Mouse (Mus musculus): ENCODE measurements around the gene Litaf. TPM values are rescaled to one million over a fixed set of nuclear protein-coding genes. Genes with fewer than 3 reads are reported as not detected.
A peak's percentile ranks its signal among the peaks of the same experiment; 100 is the strongest.

Litaf gene
- total and polyA plus RNA-seq, 3 experiments: 97.5 to 178 (median 154) TPM

- TF ChIP-seq GABPA (IDR thresholded peaks at IDR 0.05; ENCODE audit: insufficient replicate concordance, low read depth, low read length) (peak; percentile 73), POLR2AphosphoS2 (IDR thresholded peaks at IDR 0.05; ENCODE audit: low read depth, low read length) (no peak), MEF2A (IDR thresholded peaks at IDR 0.05; ENCODE audit: borderline replicate concordance, low read depth, low read length) (peak; percentile 74; the same call in 1 of the 2 replicates), ZMIZ1 (IDR thresholded peaks at IDR 0.05; ENCODE audit: low read depth, low read length) (no peak), NRF1 (IDR thresholded peaks at IDR 0.05; ENCODE audit: low read depth, low read length) (no peak), MAX (IDR thresholded peaks at IDR 0.05; ENCODE audit: low read length) (peak; percentile 78), CHD1 (IDR thresholded peaks at IDR 0.05; ENCODE audit: low read depth, low read length) (no peak), CHD2 (IDR thresholded peaks at IDR 0.05; ENCODE audit: low read length) (peak; percentile 77)
Observed at GRCm38 (mm10) chr16:10965034-10965433, 100.9 kb downstream of the Litaf start (continued).

GRCm38 (mm10) chr16:10960916-10961315 is 105.0 kb downstream of the Litaf start:
- dilution Hi-C loops (cut with MboI; ENCODE audit: extremely low pct_ligation_motif_present, extremely low pct_unique_long_range_greater_than_20kb, low sequenced_read_pairs): no loop called here
- Histone ChIP-seq H3K79me2 (replicated peaks; ENCODE audit: control insufficient read depth, extremely low read depth, insufficient read depth, poor library complexity, severe bottlenecking) (peaks cover 2% of the 10 kb centered on the region; the same call in 1 of the 2 replicates), H3K27ac (ENCODE audit: insufficient read depth, low read depth) (no peak overlapping the region), H3K4me3 (replicated peaks in 1 of 3; ENCODE audit: low read depth in 2 of 3, low read length in 2 of 3, poor library complexity in 1 of 3) (no peak overlapping the region), H3K4me2 (ENCODE audit: insufficient read depth, low read depth, poor library complexity, severe bottlenecking) (no peak overlapping the region), H3K4me1 (ENCODE audit: control insufficient read depth in 1 of 2, insufficient read depth in 2 of 2) (peaks cover 39 to 95% of the 10 kb centered on the region in 2 experiments), H3K27me3 (replicated peaks) (no peaks in the 10 kb centered on the region), H3K36me3 (replicated peaks in 1 of 2; ENCODE audit: control insufficient read depth in 1 of 2, insufficient read depth in 1 of 2, low read length in 1 of 2) (peaks cover 60 to 87% of the 10 kb centered on the region in 2 experiments), H3K9ac (ENCODE audit: insufficient read depth, low read depth) (no peak overlapping the region), H3K9me3 (replicated peaks; ENCODE audit: low read length) (no peaks in the 10 kb centered on the region)
- DNase-seq (ENCODE audit: extremely low read depth): no peak
- in situ Hi-C loops (cut with MboI; ENCODE audit: low pct_ligation_motif_present, low pct_unique_long_range_greater_than_20kb, low sequenced_read_pairs): no loop called here
- TF ChIP-seq MAX (IDR thresholded peaks at IDR 0.05; ENCODE audit: low read length) (no peak), BHLHE40 (IDR thresholded peaks at IDR 0.05; ENCODE audit: low read depth, low read length) (no peak), SIN3A (IDR thresholded peaks at IDR 0.05; ENCODE audit: low read length) (no peak), KAT2A (IDR thresholded peaks at IDR 0.05; ENCODE audit: insufficient replicate concordance, low read length) (no peak), TCF12 (IDR thresholded peaks at IDR 0.05; ENCODE audit: low read depth, low read length) (no peak), CHD2 (IDR thresholded peaks at IDR 0.05; ENCODE audit: low read length) (no peak), IRF4 (IDR thresholded peaks at IDR 0.05; ENCODE audit: low read depth, low read length) (no peak)

- Histone ChIP-seq H3K4me1 (ENCODE audit: control insufficient read depth in 1 of 2, insufficient read depth in 2 of 2) (peaks cover 29 to 82% of the 10 kb centered on the region in 2 experiments), H3K4me2 (ENCODE audit: insufficient read depth, low read depth, poor library complexity, severe bottlenecking) (no peak overlapping the region), H3K4me3 (replicated peaks in 1 of 3; ENCODE audit: low read depth in 2 of 3, low read length in 2 of 3, poor library complexity in 1 of 3) (no peak overlapping the region), H3K79me2 (replicated peaks; ENCODE audit: control insufficient read depth, extremely low read depth, insufficient read depth, poor library complexity, severe bottlenecking) (no peaks in the 10 kb centered on the region), H3K27me3 (replicated peaks) (no peaks in the 10 kb centered on the region), H3K36me3 (replicated peaks in 1 of 2; ENCODE audit: control insufficient read depth in 1 of 2, insufficient read depth in 1 of 2, low read length in 1 of 2) (peaks cover 55 to 84% of the 10 kb centered on the region in 2 experiments), H3K9me3 (replicated peaks; ENCODE audit: low read length) (no peaks in the 10 kb centered on the region), H3K9ac (ENCODE audit: insufficient read depth, low read depth) (no peak overlapping the region), H3K27ac (ENCODE audit: insufficient read depth, low read depth) (peak overlapping the region; percentile 25; the same call in 1 of the 2 replicates)
- DNase-seq (ENCODE audit: extremely low read depth): no peak
- dilution Hi-C loops (cut with MboI; ENCODE audit: extremely low pct_ligation_motif_present, extremely low pct_unique_long_range_greater_than_20kb, low sequenced_read_pairs): no loop called here
- no peak for TF ChIP-seq SIN3A (IDR thresholded peaks at IDR 0.05; ENCODE audit: low read length)
- in situ Hi-C loops (cut with MboI; ENCODE audit: low pct_ligation_motif_present, low pct_unique_long_range_greater_than_20kb, low sequenced_read_pairs): no loop called here
Observed at GRCm38 (mm10) chr16:10958763-10959440, 107.1 kb downstream of the Litaf start.
